8 mouse cellular contexts compared by ENCODE assay signal in genomic region chr2:35660953-35661374, GRCm38 (mm10).
DNase-seq lines count a peak whose midpoint lies in the region; ATAC-seq and TF ChIP-seq lines count a peak whose summit lies in the region.

No protein-coding gene starts in this region.

- no peak for TF ChIP-seq POLR2A in limb, embryonic 14.5 days (IDR thresholded peaks at IDR 0.05; ENCODE audit: borderline replicate concordance, extremely low read depth, insufficient read depth, insufficient read length)

- DNase-seq in MN1 (ENCODE audit: low spot score), result peak; percentile 85
- peak; percentile 72 for DNase-seq in brain, embryonic 18.5 days (ENCODE audit: low read depth, low spot score)
- DNase-seq in gastrocnemius, postnatal 10 days, result peak; percentile 86
- DNase-seq in limb, embryonic 14.5 days (ENCODE audit: low spot score), result peak; percentile 85
- DNase-seq in splenic B cell, adult 2 months (ENCODE audit: low read depth, low spot score), result peak; percentile 63
- DNase-seq in T-cell, adult 2 months (ENCODE audit: low spot score), result no peak

- under 1% methylated on average over 16 of the region's 47 CpGs for WGBS in intestine, postnatal 0 days
- 2% methylated on average over 18 of the region's 47 CpGs for WGBS in limb, embryonic 14.5 days
- 0% methylated on average over 30 of the region's 47 CpGs for WGBS in midbrain, embryonic 15.5 days

- H3K27ac ChIP-seq in intestine, postnatal 0 days (ENCODE audit: low read depth, low read length), result 0 out of 2 replicates have a peak overlapping the region, but pooled peaks have one; percentile 54
- no peak overlapping the region; the same call in 1 of the 2 replicates for H3K27ac ChIP-seq in limb, embryonic 14.5 days (replicated peaks; ENCODE audit: low read depth, low read length)
- peak overlapping the region; percentile 89 for H3K27ac ChIP-seq in midbrain, embryonic 15.5 days

- peak overlapping the region; percentile 97 for H3K4me2 ChIP-seq in intestine, postnatal 0 days (replicated peaks; ENCODE audit: low read depth)
- H3K4me2 ChIP-seq in limb, embryonic 14.5 days (replicated peaks; ENCODE audit: low read depth, low read length, severe bottlenecking), result peak overlapping the region; percentile 92
- peak overlapping the region; percentile 79 for H3K4me2 ChIP-seq in midbrain, embryonic 15.5 days

- H3K9me3 ChIP-seq in intestine, postnatal 0 days (ENCODE audit: control insufficient read depth), result no peaks in the 10 kb centered on the region
- no peaks in the 10 kb centered on the region for H3K9me3 ChIP-seq in limb, embryonic 14.5 days (ENCODE audit: control insufficient read depth, low read length)
- H3K9me3 ChIP-seq in midbrain, embryonic 15.5 days, result no peaks in the 10 kb centered on the region

- peak overlapping the region; percentile 76 for H3K4me3 ChIP-seq in intestine, postnatal 0 days (ENCODE audit: low read depth, low read length)
- H3K4me3 ChIP-seq in limb, embryonic 14.5 days (replicated peaks; ENCODE audit: low read length), result peak overlapping the region; percentile 80
- peak overlapping the region; percentile 97 for H3K4me3 ChIP-seq in midbrain, embryonic 15.5 days

- peak; percentile 18; the same call in 1 of the 2 replicates for ATAC-seq in intestine, postnatal 0 days
- ATAC-seq in limb, embryonic 14.5 days (ENCODE audit: low FRiP score, low read depth), result peak; percentile 78
- peak; percentile 78 for ATAC-seq in midbrain, embryonic 15.5 days (replicated peaks)

- H3K36me3 ChIP-seq in intestine, postnatal 0 days (ENCODE audit: control insufficient read depth, insufficient read depth), result no peaks in the 10 kb centered on the region
- no peaks in the 10 kb centered on the region for H3K36me3 ChIP-seq in limb, embryonic 14.5 days (ENCODE audit: control insufficient read depth, insufficient read depth, low read length)
- no peaks in the 10 kb centered on the region for H3K36me3 ChIP-seq in midbrain, embryonic 15.5 days (replicated peaks)
- H3K36me3 ChIP-seq in splenic B cell, adult 2 months (ENCODE audit: control insufficient read depth, insufficient read depth, low read length, poor library complexity, severe bottlenecking), result no peaks in the 10 kb centered on the region

- no peaks in the 10 kb centered on the region for H3K27me3 ChIP-seq in intestine, postnatal 0 days (replicated peaks; ENCODE audit: control insufficient read depth, insufficient read depth, low read length)
- H3K27me3 ChIP-seq in limb, embryonic 14.5 days (ENCODE audit: control insufficient read depth, insufficient read depth, low read length), result no peaks in the 10 kb centered on the region
- no peaks in the 10 kb centered on the region for H3K27me3 ChIP-seq in midbrain, embryonic 15.5 days (replicated peaks)
- no peaks in the 10 kb centered on the region for H3K27me3 ChIP-seq in splenic B cell, adult 2 months (ENCODE audit: control insufficient read depth, insufficient read depth, low read length, poor library complexity, severe bottlenecking)

- H3K9ac ChIP-seq in intestine, postnatal 0 days (ENCODE audit: low read depth, low read length), result peak overlapping the region; percentile 71
- H3K9ac ChIP-seq in limb, embryonic 14.5 days (ENCODE audit: low read depth, low read length, severe bottlenecking), result peak overlapping the region; percentile 85
- H3K9ac ChIP-seq in midbrain, embryonic 15.5 days, result peak overlapping the region; percentile 96

- TF ChIP-seq CTCF in intestine, postnatal 0 days (IDR thresholded peaks at IDR 0.05; ENCODE audit: low read depth), result no peak

- H3K4me1 ChIP-seq in intestine, postnatal 0 days (replicated peaks; ENCODE audit: control insufficient read depth, insufficient read depth, low read length), result peaks cover 13% of the 10 kb centered on the region
- H3K4me1 ChIP-seq in limb, embryonic 14.5 days (ENCODE audit: control insufficient read depth, insufficient read depth, low read length), result peaks cover 38% of the 10 kb centered on the region
- H3K4me1 ChIP-seq in midbrain, embryonic 15.5 days, result peaks cover 51% of the 10 kb centered on the region

Comparison
In these comparisons a context has a peak if more than half of its experiments do, and no peak if none do; other contexts are left out.
1. ATAC-seq: peak in every context shown above with its lines; median percentile 78 in limb, embryonic 14.5 days; 78 in midbrain, embryonic 15.5 days; 18 in intestine, postnatal 0 days.